In genomic region chr16:10280286-10280951, GRCm38 (mm10) we compare ENCODE assay signal across 8 mouse cellular contexts. TPM values are rescaled to one million over a fixed set of nuclear protein-coding genes. Genes with fewer than 3 reads are reported as not detected.
DNase-seq lines count a peak whose midpoint lies in the region; ATAC-seq lines count a peak whose summit lies in the region.

No protein-coding gene starts in this region.

- no peaks in the 10 kb centered on the region; the same call in 1 of the 2 replicates for H3K27me3 ChIP-seq in hindbrain, embryonic 10.5 days (ENCODE audit: insufficient read depth, poor library complexity, severe bottlenecking)
- H3K27me3 ChIP-seq in hindbrain, embryonic 12.5 days = no peaks in the 10 kb centered on the region
- no peaks in the 10 kb centered on the region for H3K27me3 ChIP-seq in intestine, embryonic 14.5 days (replicated peaks; ENCODE audit: control insufficient read depth, insufficient read depth, low read length)
- H3K27me3 ChIP-seq in neural tube, embryonic 11.5 days (ENCODE audit: control insufficient read depth, insufficient read depth, low read length) = no peaks in the 10 kb centered on the region

- no peaks in the 10 kb centered on the region for H3K36me3 ChIP-seq in hindbrain, embryonic 10.5 days
- H3K36me3 ChIP-seq in hindbrain, embryonic 12.5 days = no peaks in the 10 kb centered on the region
- H3K36me3 ChIP-seq in intestine, embryonic 14.5 days (ENCODE audit: control insufficient read depth, insufficient read depth, low read length) = no peaks in the 10 kb centered on the region
- no peaks in the 10 kb centered on the region for H3K36me3 ChIP-seq in neural tube, embryonic 11.5 days (ENCODE audit: control insufficient read depth, insufficient read depth, low read length)

- H3K4me2 ChIP-seq in hindbrain, embryonic 12.5 days (replicated peaks) = no peak overlapping the region
- no peak overlapping the region for H3K4me2 ChIP-seq in intestine, embryonic 14.5 days (ENCODE audit: low read length)
- H3K4me2 ChIP-seq in neural tube, embryonic 11.5 days (ENCODE audit: low read depth) = no peak overlapping the region

- intact Hi-C loops in left cerebral cortex, postnatal 10 days (cut with DNase I) = loop anchor here (5.0 kb wide), 1 partner anchor 117 kb away; the partner anchor contains the start of gene Tekt5

- no peak for ATAC-seq in hindbrain, embryonic 12.5 days (ENCODE audit: low FRiP score)
- 0 out of 2 replicates have a peak, but pooled peaks have one; percentile 50 for ATAC-seq in intestine, embryonic 14.5 days (replicated peaks; ENCODE audit: low FRiP score, low TSS enrichment, low read depth)
- no peak for ATAC-seq in neural tube, embryonic 11.5 days (ENCODE audit: insufficient read depth, low FRiP score, low TSS enrichment)

- WGBS in hindbrain, embryonic 10.5 days = 54% methylated on average over 12 of the region's 12 CpGs
- 50% methylated on average over 12 of the region's 12 CpGs for WGBS in hindbrain, embryonic 12.5 days
- 45% methylated on average over 12 of the region's 12 CpGs for WGBS in intestine, embryonic 14.5 days
- 51% methylated on average over 12 of the region's 12 CpGs for WGBS in neural tube, embryonic 11.5 days

- H3K9ac ChIP-seq in hindbrain, embryonic 12.5 days = no peak overlapping the region
- H3K9ac ChIP-seq in intestine, embryonic 14.5 days (ENCODE audit: low read length) = no peak overlapping the region
- H3K9ac ChIP-seq in neural tube, embryonic 11.5 days (ENCODE audit: low read length) = no peak overlapping the region

- no peak overlapping the region for H3K4me3 ChIP-seq in hindbrain, embryonic 10.5 days
- H3K4me3 ChIP-seq in hindbrain, embryonic 12.5 days = no peak overlapping the region
- H3K4me3 ChIP-seq in intestine, embryonic 14.5 days (ENCODE audit: low read depth, low read length) = no peak overlapping the region
- no peak overlapping the region for H3K4me3 ChIP-seq in neural tube, embryonic 11.5 days (ENCODE audit: low read depth, low read length)

- H3K4me1 ChIP-seq in hindbrain, embryonic 10.5 days (replicated peaks) = no peaks in the 10 kb centered on the region
- no peaks in the 10 kb centered on the region for H3K4me1 ChIP-seq in hindbrain, embryonic 12.5 days
- H3K4me1 ChIP-seq in intestine, embryonic 14.5 days (replicated peaks; ENCODE audit: control insufficient read depth, insufficient read depth, low read length) = no peaks in the 10 kb centered on the region
- H3K4me1 ChIP-seq in neural tube, embryonic 11.5 days (ENCODE audit: control insufficient read depth, insufficient read depth, low read length) = no peaks in the 10 kb centered on the region

- H3K27ac ChIP-seq in hindbrain, embryonic 10.5 days = no peak overlapping the region
- H3K27ac ChIP-seq in hindbrain, embryonic 12.5 days = no peak overlapping the region
- H3K27ac ChIP-seq in intestine, embryonic 14.5 days (ENCODE audit: low read depth) = no peak overlapping the region
- no peak overlapping the region for H3K27ac ChIP-seq in neural tube, embryonic 11.5 days (ENCODE audit: low read depth, low read length)

- H3K9me3 ChIP-seq in hindbrain, embryonic 10.5 days = no peaks in the 10 kb centered on the region
- H3K9me3 ChIP-seq in hindbrain, embryonic 12.5 days (replicated peaks) = no peaks in the 10 kb centered on the region
- no peaks in the 10 kb centered on the region for H3K9me3 ChIP-seq in intestine, embryonic 14.5 days (ENCODE audit: control insufficient read depth, low read length)
- no peaks in the 10 kb centered on the region for H3K9me3 ChIP-seq in neural tube, embryonic 11.5 days (ENCODE audit: control insufficient read depth, low read length)

- peak; percentile 69 for DNase-seq in hindbrain, embryonic 10.5 days (ENCODE audit: low spot score)
- DNase-seq in cerebellum, adult 11 months = peak; percentile 61
- peak; percentile 52 to 75 for DNase-seq in frontal cortex, postnatal 10 days (ENCODE audit: low spot score in 2 of 2)
- peak; percentile 88 for DNase-seq in intestine, embryonic 14.5 days (ENCODE audit: low spot score)
- DNase-seq in left cerebral cortex, postnatal 10 days (ENCODE audit: extremely low spot score in 1 of 2, low spot score in 2 of 2) = peak; percentile 65 to 84
- DNase-seq in neural tube, embryonic 11.5 days (ENCODE audit: low spot score) = peak; percentile 79
- DNase-seq in testis, postnatal 14 days (ENCODE audit: low spot score) = peak; percentile 56

RNA-seq across cellular contexts. Expression of gene Emp2, which starts 33.3 kb away (rescaled TPM):
- polyA plus RNA-seq in hindbrain, embryonic 10.5 days (2016; fragmentation: Nextera tagmentation; extraction: Ambion mirVana) = 3.2 and 3.6 TPM in 2 replicates
- polyA plus RNA-seq in hindbrain, embryonic 12.5 days (2016; fragmentation: Nextera tagmentation; extraction: Ambion mirVana) = 5.2 and 5.6 TPM in 2 replicates
- 21.4 and 24.0 TPM in 2 replicates for polyA plus RNA-seq in intestine, embryonic 14.5 days (2014; fragmentation: Nextera tagmentation; extraction: Ambion mirVana)
- total RNA-seq in left cerebral cortex, postnatal 10 days (2021) = 10 to 100 TPM; 28.9 to 30.2 TPM
- polyA plus RNA-seq in neural tube, embryonic 11.5 days (2014; fragmentation: Nextera tagmentation; extraction: Ambion mirVana) = 1.6 and 2.0 TPM in 2 replicates
